Mouse (Mus musculus): ENCODE results near the gene Sorl1. TPM values are rescaled to one million over a fixed set of nuclear protein-coding genes. Genes with fewer than 3 reads are reported as not detected.
A peak's percentile ranks its signal among the peaks of the same experiment; 100 is the strongest.

The Sorl1 gene
- polyA plus RNA-seq, 1 experiment from 2014 or later = 4.3 TPM

GRCm38 (mm10) chr9:42115078-42115477 is 9.0 kb downstream of the Sorl1 start:
- Histone ChIP-seq H3K4me1 (replicated peaks) (peaks cover 21% of the 10 kb centered on the region), H3K9me3 (no peaks in the 10 kb centered on the region), H3K36me3 (no peaks in the 10 kb centered on the region), H3K27me3 (ENCODE audit: insufficient read depth, poor library complexity, severe bottlenecking) (no peaks in the 10 kb centered on the region), H3K27ac (no peak overlapping the region), H3K4me3 (no peak overlapping the region)
- DNase-seq (ENCODE audit: low spot score) = no peak
- 85% methylated on average over 7 of the region's 7 CpGs for WGBS

- no peak for DNase-seq (ENCODE audit: low spot score)
- H3K36me3 ChIP-seq = no peaks in the 10 kb centered on the region
- no peaks in the 10 kb centered on the region for H3K9me3 ChIP-seq
- WGBS = 92% methylated on average over 5 of the region's 5 CpGs
- no peaks in the 10 kb centered on the region for H3K27me3 ChIP-seq (ENCODE audit: insufficient read depth, poor library complexity, severe bottlenecking)
- H3K27ac ChIP-seq = no peak overlapping the region
- H3K4me3 ChIP-seq = no peak overlapping the region
- peaks cover 26% of the 10 kb centered on the region for H3K4me1 ChIP-seq (replicated peaks)
Observed at GRCm38 (mm10) chr9:42113316-42113715, 10.8 kb downstream of the Sorl1 start.

GRCm38 (mm10) chr9:42112691-42113090 is 11.4 kb downstream of the Sorl1 start:
- no peak overlapping the region for H3K4me3 ChIP-seq
- H3K9me3 ChIP-seq = no peaks in the 10 kb centered on the region
- 91% methylated on average over 6 of the region's 6 CpGs for whole genome bisulfite sequencing
- peaks cover 25% of the 10 kb centered on the region for H3K4me1 ChIP-seq (replicated peaks)
- no peaks in the 10 kb centered on the region for H3K36me3 ChIP-seq
- DNase-seq (ENCODE audit: low spot score) = no peak
- H3K27ac ChIP-seq = no peak overlapping the region
- no peaks in the 10 kb centered on the region for H3K27me3 ChIP-seq (ENCODE audit: insufficient read depth, poor library complexity, severe bottlenecking)

GRCm38 (mm10) chr9:42111256-42111655 is 12.8 kb downstream of the Sorl1 start:
- DNase-seq (ENCODE audit: low spot score) = no peak
- 92% methylated on average over 7 of the region's 7 CpGs for WGBS
- no peak overlapping the region for H3K27ac ChIP-seq
- no peak overlapping the region for H3K4me3 ChIP-seq
- no peaks in the 10 kb centered on the region for H3K36me3 ChIP-seq
- no peaks in the 10 kb centered on the region for H3K27me3 ChIP-seq (ENCODE audit: insufficient read depth, poor library complexity, severe bottlenecking)
- no peaks in the 10 kb centered on the region for H3K9me3 ChIP-seq
- H3K4me1 ChIP-seq (replicated peaks) = peaks cover 17% of the 10 kb centered on the region; the same call in 1 of the 2 replicates

GRCm38 (mm10) chr9:42109837-42110451 is 14.2 kb downstream of the Sorl1 start:
- DNase-seq (ENCODE audit: low spot score) = no peak
- no peak overlapping the region for H3K4me3 ChIP-seq
- WGBS = 70% methylated on average over 9 of the region's 9 CpGs
- peaks cover 17% of the 10 kb centered on the region; the same call in 1 of the 2 replicates for H3K4me1 ChIP-seq (replicated peaks)
- peak overlapping the region; percentile 45 for H3K27ac ChIP-seq
- H3K27me3 ChIP-seq (ENCODE audit: insufficient read depth, poor library complexity, severe bottlenecking) = no peaks in the 10 kb centered on the region
- H3K9me3 ChIP-seq = no peaks in the 10 kb centered on the region
- no peaks in the 10 kb centered on the region for H3K36me3 ChIP-seq

GRCm38 (mm10) chr9:42109131-42109530 is 15.0 kb downstream of the Sorl1 start:
- Histone ChIP-seq H3K27me3 (ENCODE audit: insufficient read depth, poor library complexity, severe bottlenecking) (no peaks in the 10 kb centered on the region), H3K27ac (no peak overlapping the region), H3K4me3 (no peak overlapping the region), H3K9me3 (no peaks in the 10 kb centered on the region), H3K36me3 (no peaks in the 10 kb centered on the region), H3K4me1 (replicated peaks) (peaks cover 17% of the 10 kb centered on the region; the same call in 1 of the 2 replicates)
- no peak for DNase-seq (ENCODE audit: low spot score)
- 65% methylated on average over 5 of the region's 5 CpGs for WGBS

- Histone ChIP-seq H3K27me3 (ENCODE audit: insufficient read depth, poor library complexity, severe bottlenecking) (no peaks in the 10 kb centered on the region), H3K4me3 (no peak overlapping the region), H3K9me3 (no peaks in the 10 kb centered on the region), H3K4me1 (replicated peaks) (peaks cover 17% of the 10 kb centered on the region; the same call in 1 of the 2 replicates), H3K36me3 (no peaks in the 10 kb centered on the region), H3K27ac (no peak overlapping the region)
- DNase-seq (ENCODE audit: low spot score) = no peak
- WGBS = 56% methylated on average over 6 of the region's 6 CpGs
Observed at GRCm38 (mm10) chr9:42108369-42108951, 15.6 kb downstream of the Sorl1 start.

GRCm38 (mm10) chr9:42107062-42107461 is 17.0 kb downstream of the Sorl1 start:
- Histone ChIP-seq H3K27ac (no peak overlapping the region), H3K36me3 (no peaks in the 10 kb centered on the region), H3K9me3 (no peaks in the 10 kb centered on the region), H3K27me3 (ENCODE audit: insufficient read depth, poor library complexity, severe bottlenecking) (no peaks in the 10 kb centered on the region), H3K4me3 (no peak overlapping the region), H3K4me1 (replicated peaks) (peaks cover 17% of the 10 kb centered on the region; the same call in 1 of the 2 replicates)
- 92% methylated on average over 10 of the region's 10 CpGs for WGBS
- no peak for DNase-seq (ENCODE audit: low spot score)

- 91% methylated on average over 7 of the region's 7 CpGs for WGBS
- no peaks in the 10 kb centered on the region for H3K27me3 ChIP-seq (ENCODE audit: insufficient read depth, poor library complexity, severe bottlenecking)
- no peak overlapping the region for H3K4me3 ChIP-seq
- H3K36me3 ChIP-seq = no peaks in the 10 kb centered on the region
- DNase-seq (ENCODE audit: low spot score) = no peak
- H3K27ac ChIP-seq = no peak overlapping the region
- peaks cover 17% of the 10 kb centered on the region; the same call in 1 of the 2 replicates for H3K4me1 ChIP-seq (replicated peaks)
- no peaks in the 10 kb centered on the region for H3K9me3 ChIP-seq
Observed at GRCm38 (mm10) chr9:42106305-42106704, 17.8 kb downstream of the Sorl1 start.

GRCm38 (mm10) chr9:42103546-42103945 is 20.6 kb downstream of the Sorl1 start:
- H3K4me1 ChIP-seq (replicated peaks) = 0 out of 2 replicates have a peak, but pooled peaks cover 3% of the 10 kb centered on the region

GRCm38 (mm10) chr9:42102013-42102412 is 22.1 kb downstream of the Sorl1 start:
- Histone ChIP-seq H3K4me3 (no peak overlapping the region), H3K36me3 (no peaks in the 10 kb centered on the region), H3K9me3 (no peaks in the 10 kb centered on the region), H3K4me1 (replicated peaks) (no peaks in the 10 kb centered on the region), H3K27ac (no peak overlapping the region), H3K27me3 (ENCODE audit: insufficient read depth, poor library complexity, severe bottlenecking) (no peaks in the 10 kb centered on the region)
- WGBS = 86% methylated on average over 6 of the region's 6 CpGs
- no peak for DNase-seq (ENCODE audit: low spot score)

More at GRCm38 (mm10) chr9:42103546-42103945, 20.6 kb downstream of the Sorl1 start:
- Histone ChIP-seq H3K27ac (no peak overlapping the region), H3K4me3 (no peak overlapping the region), H3K27me3 (ENCODE audit: insufficient read depth, poor library complexity, severe bottlenecking) (no peaks in the 10 kb centered on the region), H3K9me3 (no peaks in the 10 kb centered on the region), H3K36me3 (no peaks in the 10 kb centered on the region)
- no peak for DNase-seq (ENCODE audit: low spot score)
- WGBS = 90% methylated on average over 7 of the region's 7 CpGs

GRCm38 (mm10) chr9:42101266-42101665 is 22.8 kb downstream of the Sorl1 start:
- no peaks in the 10 kb centered on the region for H3K27me3 ChIP-seq (ENCODE audit: insufficient read depth, poor library complexity, severe bottlenecking)
- no peak overlapping the region for H3K27ac ChIP-seq
- H3K9me3 ChIP-seq = no peaks in the 10 kb centered on the region
- 93% methylated on average over 7 of the region's 7 CpGs for WGBS
- no peak for DNase-seq (ENCODE audit: low spot score)
- H3K4me1 ChIP-seq (replicated peaks) = no peaks in the 10 kb centered on the region
- no peaks in the 10 kb centered on the region for H3K36me3 ChIP-seq
- H3K4me3 ChIP-seq = no peak overlapping the region

GRCm38 (mm10) chr9:42100618-42101210 is 23.4 kb downstream of the Sorl1 start:
- no peak for DNase-seq (ENCODE audit: low spot score)
- WGBS = 90% methylated on average over 9 of the region's 9 CpGs
- Histone ChIP-seq H3K9me3 (no peaks in the 10 kb centered on the region), H3K4me1 (replicated peaks) (no peaks in the 10 kb centered on the region), H3K36me3 (no peaks in the 10 kb centered on the region), H3K27ac (no peak overlapping the region), H3K4me3 (no peak overlapping the region), H3K27me3 (ENCODE audit: insufficient read depth, poor library complexity, severe bottlenecking) (no peaks in the 10 kb centered on the region)
